Mouse (Mus musculus) midbrain, embryonic 15.5 days (tissue): ENCODE measurements at regions not wholly inside any gene's neighbourhood (a gene's known extent, or its start where the extent isn't known, plus 50 kb on each side); places are given as distances from the start of the nearest gene placed in this dataset.

Source experiments
- ATAC-seq: fragments of 200-750 bp; cut with Nextera tagmentation; replicated peaks from 2 replicates; pipeline ENCODE4 v1.8.0; 2017; ENCODE audit warnings: moderate TSS enrichment
- H3K27ac ChIP-seq: fragments of 300-500 bp; sonication (generic); 2 replicates; pipeline ENCODE4 v1.5.1; 2015; ENCODE audit warnings: mild to moderate bottlenecking, inconsistent platforms
- H3K27me3 ChIP-seq: fragments of 300-500 bp; sonication (generic); replicated peaks from 2 replicates; pipeline ENCODE4 v1.6.1; 2015; ENCODE audit warnings: inconsistent platforms
- H3K36me3 ChIP-seq: fragments of 300-500 bp; sonication (generic); replicated peaks from 2 replicates; pipeline ENCODE4 v1.6.1; 2015; ENCODE audit warnings: inconsistent platforms
- H3K4me1 ChIP-seq: fragments of 300-500 bp; sonication (generic); 2 replicates; pipeline ENCODE4 v1.6.1; 2015; ENCODE audit warnings: inconsistent platforms
- H3K4me2 ChIP-seq: fragments of 300-500 bp; sonication (generic); 2 replicates; pipeline ENCODE4 v1.6.1; 2015; ENCODE audit warnings: inconsistent platforms, mild to moderate bottlenecking, moderate library complexity
- H3K4me3 ChIP-seq: fragments of 300-500 bp; sonication (generic); 2 replicates; pipeline ENCODE4 v1.5.1; 2015; ENCODE audit warnings: mild to moderate bottlenecking, inconsistent platforms
- H3K9ac ChIP-seq: fragments of 300-500 bp; sonication (generic); 2 replicates; pipeline ENCODE4 v1.6.1; 2015; ENCODE audit warnings: mild to moderate bottlenecking, inconsistent platforms
- H3K9me3 ChIP-seq: fragments of 300-500 bp; sonication (generic); 2 replicates; pipeline ENCODE4 v1.6.1; 2016; ENCODE audit warnings: inconsistent platforms
- WGBS: fragments of 180-500 bp; shearing (Covaris S2); methylation state at CpG from one replicate; pipeline ENCODE4 v1.1.7; 2015; ENCODE audit warnings: mixed read lengths; 5-methylcytosine and 5-hydroxymethylcytosine counted together

DNA sequence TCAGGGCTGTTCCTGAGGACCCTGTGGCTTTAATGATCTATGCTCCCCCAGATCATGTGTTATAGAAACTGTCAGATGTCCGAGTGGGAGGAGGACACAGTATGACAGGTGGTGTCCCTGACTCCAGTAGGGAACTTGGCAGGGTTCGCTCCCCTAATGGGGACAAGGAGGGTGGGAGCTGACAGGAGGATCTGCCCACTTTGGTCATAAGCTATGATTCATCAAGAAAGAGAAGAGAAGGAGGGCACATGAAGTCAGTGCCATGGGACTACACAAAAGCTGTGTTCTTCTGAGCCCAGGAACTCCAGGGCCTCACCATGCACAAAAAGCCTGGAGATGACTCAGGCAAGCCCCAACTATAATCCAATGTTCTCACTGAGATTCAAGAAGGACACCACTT is 162.2 kb upstream of the Brinp1 start:
- no peak for ATAC-seq
- Histone ChIP-seq H3K27ac (no peak overlapping the region), H3K36me3 (no peaks in the 10 kb centered on the region), H3K4me2 (no peak overlapping the region), H3K27me3 (no peaks in the 10 kb centered on the region), H3K9ac (no peak overlapping the region), H3K9me3 (no peaks in the 10 kb centered on the region), H3K4me3 (no peak overlapping the region), H3K4me1 (no peaks in the 10 kb centered on the region)
- WGBS, result 91% methylated on average over 2 of the region's 2 CpGs

GRCm38 (mm10) chr4:69105188-69105587 is 151.0 kb upstream of the Brinp1 start:
- Histone ChIP-seq H3K4me3 (no peak overlapping the region), H3K4me2 (no peak overlapping the region), H3K9ac (no peak overlapping the region), H3K9me3 (no peaks in the 10 kb centered on the region), H3K27me3 (no peaks in the 10 kb centered on the region), H3K36me3 (no peaks in the 10 kb centered on the region), H3K4me1 (no peaks in the 10 kb centered on the region), H3K27ac (no peak overlapping the region)
- ATAC-seq, result no peak

DNA sequence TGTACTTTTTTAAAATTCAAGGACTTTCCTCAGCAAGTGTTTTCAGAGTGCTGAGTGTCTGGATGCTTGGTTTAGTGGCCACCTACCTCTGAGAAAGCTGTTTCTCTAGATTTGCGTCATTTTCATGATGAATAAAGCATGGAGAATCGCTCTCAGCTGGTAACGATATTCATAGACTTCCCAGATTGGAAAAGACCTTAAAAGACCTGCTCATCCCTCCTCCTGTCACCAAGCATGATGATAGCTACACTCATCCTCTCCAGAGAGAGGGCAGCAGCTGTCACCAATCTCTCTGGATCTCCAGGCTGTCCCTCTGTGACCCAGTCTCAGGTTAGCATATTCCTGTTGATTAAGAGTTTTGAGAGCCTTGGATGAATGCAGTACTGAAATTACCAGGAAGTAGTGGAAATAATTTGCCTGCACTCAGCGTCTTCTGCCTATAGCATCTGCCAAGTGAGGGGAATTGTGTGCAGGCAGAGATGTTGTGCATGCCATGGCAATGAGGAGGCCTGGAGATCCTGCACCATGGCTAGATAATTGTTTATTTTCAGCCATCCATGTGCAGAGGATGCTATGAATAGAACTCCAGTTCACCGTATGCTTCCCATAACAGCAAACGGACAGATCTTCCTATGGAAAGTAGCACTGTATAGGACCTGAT is 141.7 kb upstream of the Brinp1 start:
- Histone ChIP-seq H3K9me3 (no peaks in the 10 kb centered on the region), H3K4me3 (no peak overlapping the region), H3K36me3 (no peaks in the 10 kb centered on the region), H3K27ac (no peak overlapping the region), H3K27me3 (no peaks in the 10 kb centered on the region), H3K9ac (no peak overlapping the region), H3K4me2 (no peak overlapping the region), H3K4me1 (no peaks in the 10 kb centered on the region)
- ATAC-seq, result no peak
- 83% methylated on average over 6 of the region's 6 CpGs for WGBS

- H3K36me3 ChIP-seq, result no peaks in the 10 kb centered on the region
- no peaks in the 10 kb centered on the region for H3K9me3 ChIP-seq
- H3K4me1 ChIP-seq, result no peaks in the 10 kb centered on the region
- no peak overlapping the region for H3K9ac ChIP-seq
- no peak overlapping the region for H3K4me2 ChIP-seq
- no peak for ATAC-seq
- 75% methylated on average over 5 of the region's 5 CpGs for WGBS
- H3K4me3 ChIP-seq, result no peak overlapping the region
- no peaks in the 10 kb centered on the region for H3K27me3 ChIP-seq
- no peak overlapping the region for H3K27ac ChIP-seq
Observed at GRCm38 (mm10) chr4:69078085-69078484, 123.9 kb upstream of the Brinp1 start.

GRCm38 (mm10) chr4:69077316-69077715 is 123.1 kb upstream of the Brinp1 start:
- 92% methylated on average over 4 of the region's 4 CpGs for whole genome bisulfite sequencing
- Histone ChIP-seq H3K27ac (no peak overlapping the region), H3K4me3 (no peak overlapping the region), H3K9ac (no peak overlapping the region), H3K27me3 (no peaks in the 10 kb centered on the region), H3K4me2 (no peak overlapping the region), H3K4me1 (no peaks in the 10 kb centered on the region), H3K36me3 (no peaks in the 10 kb centered on the region), H3K9me3 (no peaks in the 10 kb centered on the region)
- no peak for ATAC-seq

- H3K4me2 ChIP-seq, result no peak overlapping the region
- H3K4me1 ChIP-seq, result no peaks in the 10 kb centered on the region
- WGBS, result 72% methylated on average over 1 of the region's 1 CpGs
- no peak overlapping the region for H3K27ac ChIP-seq
- H3K36me3 ChIP-seq, result no peaks in the 10 kb centered on the region
- no peak for ATAC-seq
- H3K9ac ChIP-seq, result no peak overlapping the region
- H3K4me3 ChIP-seq, result no peak overlapping the region
- H3K9me3 ChIP-seq, result no peaks in the 10 kb centered on the region
- no peaks in the 10 kb centered on the region for H3K27me3 ChIP-seq
Observed at GRCm38 (mm10) chr4:69039645-69040342, 85.6 kb upstream of the Brinp1 start.

DNA sequence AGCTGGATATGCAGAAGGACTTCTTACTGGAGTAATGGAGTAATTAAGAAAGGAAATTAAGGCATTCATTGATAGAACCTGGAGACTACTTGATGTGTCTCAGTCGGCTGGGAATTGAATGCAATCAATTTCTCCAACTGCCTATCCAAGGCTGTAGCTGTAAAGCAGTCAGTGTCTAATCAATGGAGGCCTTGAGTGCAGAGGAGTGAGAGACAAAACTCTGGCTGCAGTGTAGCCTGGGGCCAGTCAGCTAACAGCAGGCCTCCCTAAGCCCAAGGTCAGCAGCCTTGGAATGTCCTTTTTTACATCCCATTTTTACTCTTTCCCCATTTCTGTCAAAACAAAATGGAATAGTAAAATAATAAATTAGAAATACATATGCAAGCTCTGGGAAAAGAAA is 80.0 kb upstream of the Brinp1 start:
- Histone ChIP-seq H3K9me3 (no peaks in the 10 kb centered on the region), H3K27ac (no peak overlapping the region), H3K4me3 (no peak overlapping the region), H3K36me3 (no peaks in the 10 kb centered on the region), H3K27me3 (no peaks in the 10 kb centered on the region), H3K4me1 (no peaks in the 10 kb centered on the region), H3K4me2 (no peak overlapping the region), H3K9ac (no peak overlapping the region)
- WGBS, result 53% methylated on average over 1 of the region's 1 CpGs
- no peak for ATAC-seq

- Histone ChIP-seq H3K27ac (no peak overlapping the region), H3K4me3 (no peak overlapping the region), H3K9ac (no peak overlapping the region), H3K4me1 (no peaks in the 10 kb centered on the region), H3K36me3 (no peaks in the 10 kb centered on the region), H3K27me3 (no peaks in the 10 kb centered on the region), H3K4me2 (no peak overlapping the region), H3K9me3 (no peaks in the 10 kb centered on the region)
- peak; percentile 75 for ATAC-seq
- WGBS, result 63% methylated on average over 6 of the region's 6 CpGs
Observed at GRCm38 (mm10) chr4:69020159-69020727, 66.0 kb upstream of the Brinp1 start.

DNA sequence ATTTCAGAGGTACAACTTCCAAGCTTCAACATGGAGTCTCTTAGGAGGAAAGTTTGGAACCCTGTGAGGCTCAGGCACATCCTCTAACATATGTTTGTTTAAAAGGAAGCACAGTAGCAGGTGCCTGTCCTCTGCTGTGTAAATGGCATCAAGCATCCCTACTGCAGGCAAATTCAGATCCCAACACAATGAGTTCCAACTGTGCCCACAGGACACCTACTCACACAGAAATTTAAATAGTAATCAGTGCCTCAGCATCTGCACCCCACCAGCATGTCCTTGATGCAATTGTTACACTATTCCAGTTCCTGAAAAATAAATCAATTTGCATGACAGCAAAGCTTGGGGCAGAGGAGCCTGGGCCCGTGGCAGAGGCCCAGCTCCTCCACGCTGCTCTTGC is 61.2 kb upstream of the Brinp1 start:
- Histone ChIP-seq H3K36me3 (no peaks in the 10 kb centered on the region), H3K9ac (no peak overlapping the region), H3K9me3 (no peaks in the 10 kb centered on the region), H3K4me2 (no peak overlapping the region), H3K4me3 (no peak overlapping the region), H3K27me3 (no peaks in the 10 kb centered on the region), H3K27ac (no peak overlapping the region), H3K4me1 (no peaks in the 10 kb centered on the region)
- 51% methylated on average over 2 of the region's 2 CpGs for WGBS
- no peak for ATAC-seq
